Mouse (Mus musculus): Measurements from ENCODE around the gene Krtap10-10. TPM values are rescaled to one million over a fixed set of nuclear protein-coding genes. Genes with fewer than 3 reads are reported as not detected.
"Not testable (repeated sequence)": the region's sequence is repeated elsewhere in the genome, so short reads cannot be mapped to it uniquely, and the experiment has no call there.

Krtap10-10 gene
- not detected for polyA plus RNA-seq (2017; shearing (Covaris generic))

- no peak for ATAC-seq
Measured at GRCm38 (mm10) chr10:77835647-77836046, at the start of gene Krtap10-10. Krtap10-10 (plus strand) TSS chr10:77835947.

GRCm38 (mm10) chr10:77787876-77788275 lies 47.9 kb upstream of the Krtap10-10 start, which contains the start of gene Gm7137:
Gm7137 (minus strand) TSS chr10:77788200.
- ATAC-seq = not testable (repeated sequence)

- no peak for ATAC-seq
Measured at GRCm38 (mm10) chr10:77788621-77789020, 47.1 kb upstream of the Krtap10-10 start.

GRCm38 (mm10) chr10:77794976-77795375 lies 40.8 kb upstream of the Krtap10-10 start, which contains the start of gene Gm9639:
Gm9639 (minus strand) TSS chr10:77795076.
- ATAC-seq = no peak

- no peak for ATAC-seq
Measured at GRCm38 (mm10) chr10:77797677-77798076, 38.1 kb upstream of the Krtap10-10 start.

- not testable (repeated sequence) for ATAC-seq
Measured at GRCm38 (mm10) chr10:77798164-77798920, 37.4 kb upstream of the Krtap10-10 start.

DNA sequence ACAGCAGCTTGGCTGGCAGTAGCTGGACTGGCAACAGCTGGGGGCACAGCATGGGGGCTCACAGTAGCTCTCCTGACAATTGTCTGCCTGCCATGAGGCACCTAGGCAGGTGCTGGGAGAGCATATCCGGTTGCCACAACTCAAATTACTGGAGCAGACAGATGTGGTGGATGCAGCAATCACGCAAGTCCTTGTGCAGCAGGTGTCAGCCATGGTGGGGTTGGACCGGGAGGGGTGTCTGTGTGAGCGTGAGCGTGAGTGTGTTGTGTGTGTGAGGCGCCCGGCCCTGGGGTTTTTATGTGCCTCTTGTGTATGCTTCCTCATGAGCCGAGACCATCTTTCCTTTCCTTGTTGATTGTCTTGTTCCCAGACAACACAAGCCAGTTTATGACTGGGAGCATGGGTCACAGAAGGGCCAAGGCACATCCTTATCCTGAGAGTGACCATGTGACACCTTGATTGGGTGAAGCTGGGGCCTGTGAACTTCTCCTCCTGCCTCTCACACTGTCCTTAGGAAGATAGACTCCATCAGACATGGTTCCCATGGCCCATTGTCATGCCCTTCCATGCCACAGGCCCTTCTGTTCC lies 36.7 kb upstream of the Krtap10-10 start, which contains the start of gene Gm19668:
TSS of gene Gm19668 (minus strand) at position 213 of the 588 bp plus-strand sequence.
- ATAC-seq = no peak

GRCm38 (mm10) chr10:77804095-77804494 lies 31.7 kb upstream of the Krtap10-10 start:
- ATAC-seq = no peak

DNA sequence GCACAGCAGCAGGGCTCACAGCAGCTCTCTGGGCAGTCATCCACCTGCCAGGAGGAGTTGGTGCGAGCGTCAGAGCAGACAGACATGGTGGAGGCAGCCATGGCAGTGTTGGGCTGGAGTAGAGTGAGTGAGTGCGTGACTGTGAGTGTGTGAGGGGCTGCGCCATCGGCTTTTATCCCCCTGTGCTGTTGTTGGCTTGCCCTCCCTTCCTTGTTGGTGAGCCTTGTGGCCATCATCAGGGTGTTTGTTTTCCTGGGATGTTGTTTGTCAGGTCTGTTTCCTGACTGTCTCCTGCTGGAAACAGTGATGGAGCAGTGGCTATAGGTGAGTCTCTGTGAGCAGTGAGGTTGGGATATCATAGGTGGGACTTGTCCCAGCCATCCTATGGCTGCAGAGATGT lies 24.0 kb upstream of the Krtap10-10 start, which contains the start of gene Gm9507:
TSS of gene Gm9507 (minus strand) at position 101 of the 400 bp plus-strand sequence.
- ATAC-seq = no peak

- ATAC-seq = no peak
Measured at GRCm38 (mm10) chr10:77814382-77814781, 21.4 kb upstream of the Krtap10-10 start, which contains the start of gene Gm2696. Gm2696 (plus strand) TSS chr10:77814682.

GRCm38 (mm10) chr10:77815514-77815913 lies 20.2 kb upstream of the Krtap10-10 start:
- no peak for ATAC-seq

DNA sequence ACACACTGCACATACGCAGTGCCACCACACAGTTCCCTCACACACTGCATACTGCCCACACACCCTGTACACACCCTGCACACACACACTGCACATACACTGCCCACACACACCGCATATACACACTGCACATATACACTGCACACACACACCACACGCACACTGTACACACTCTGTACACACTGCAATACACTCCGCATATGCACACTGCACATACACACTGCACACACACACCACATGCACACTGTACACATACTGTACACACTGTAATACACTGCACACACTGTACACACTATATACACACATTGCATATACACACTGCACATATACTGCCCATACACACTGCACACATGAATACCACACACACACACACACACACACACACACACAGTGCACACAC lies 17.2 kb upstream of the Krtap10-10 start:
- ATAC-seq = no peak

GRCm38 (mm10) chr10:77819203-77819602 lies 16.5 kb upstream of the Krtap10-10 start:
- ATAC-seq = no peak

DNA sequence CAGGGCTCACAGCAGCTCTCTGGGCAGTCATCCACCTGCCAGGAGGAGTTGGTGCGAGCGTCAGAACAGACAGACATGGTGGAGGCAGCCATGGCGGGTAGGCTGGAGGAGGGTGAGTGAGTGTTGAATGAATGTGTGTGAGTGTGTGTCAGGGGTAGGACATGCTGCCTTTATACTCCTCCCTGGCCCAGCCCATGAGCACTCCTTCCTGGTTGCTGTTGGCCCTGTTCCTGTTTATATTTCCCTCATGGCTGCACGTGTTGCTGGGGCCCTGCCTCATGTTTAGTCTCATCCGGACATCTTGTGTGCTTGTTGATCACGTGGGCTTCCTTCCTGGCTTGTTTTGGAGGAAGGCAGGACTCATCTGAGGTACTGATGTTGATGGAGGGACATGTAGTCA lies 8.8 kb upstream of the Krtap10-10 start, which contains the start of gene Krtap10-4:
TSS of gene Krtap10-4 (minus strand) at position 145 of the 400 bp plus-strand sequence.
- ATAC-seq = no peak

- ATAC-seq = no peak
Measured at GRCm38 (mm10) chr10:77839006-77839405, 3.3 kb downstream of the Krtap10-10 start.

DNA sequence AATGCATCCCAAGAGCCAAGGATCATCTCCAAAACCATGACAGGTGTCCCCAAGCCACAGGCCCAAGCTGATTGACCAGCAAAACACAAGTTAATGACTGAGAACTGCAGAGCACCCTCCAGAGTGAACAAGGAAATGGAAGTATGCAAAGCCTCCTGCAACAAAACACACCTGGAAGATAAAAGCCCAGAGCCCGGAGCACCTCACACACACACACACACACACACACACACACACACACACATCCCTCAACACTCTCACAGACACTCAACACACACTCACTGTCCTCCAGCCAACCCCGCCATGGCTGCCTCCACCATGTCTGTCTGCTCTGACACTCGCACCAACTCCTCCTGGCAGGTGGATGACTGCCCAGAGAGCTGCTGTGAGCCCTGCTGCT lies 10.8 kb downstream of the Krtap10-10 start, which contains the start of gene Gm36176:
TSS of gene Gm36176 (plus strand) at position 301 of the 400 bp plus-strand sequence.
- no peak for ATAC-seq

GRCm38 (mm10) chr10:77846961-77847360 lies 11.2 kb downstream of the Krtap10-10 start:
- ATAC-seq = no peak

- no peak for ATAC-seq
Measured at GRCm38 (mm10) chr10:77847538-77847937, 11.8 kb downstream of the Krtap10-10 start.

DNA sequence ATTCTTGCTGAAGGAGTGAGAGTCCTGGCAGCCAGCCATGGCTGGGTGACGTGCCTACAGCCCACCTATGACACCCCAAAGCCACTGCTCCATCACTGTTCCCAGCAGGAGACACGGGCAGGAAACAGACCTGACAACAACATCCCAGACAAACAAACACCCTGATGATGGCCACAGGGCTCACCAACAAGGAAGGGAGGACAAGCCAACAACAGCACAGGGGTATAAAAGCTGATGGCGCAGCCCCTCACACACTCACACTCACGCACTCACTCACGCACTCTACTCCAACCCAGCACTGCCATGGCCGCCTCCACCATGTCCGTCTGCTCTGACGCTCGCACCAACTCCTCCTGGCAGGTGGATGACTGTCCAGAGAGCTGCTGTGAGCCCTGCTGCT lies 16.8 kb downstream of the Krtap10-10 start, which contains the start of gene Gm10318:
TSS of gene Gm10318 (plus strand) at position 301 of the 400 bp plus-strand sequence.
- no peak for ATAC-seq

DNA sequence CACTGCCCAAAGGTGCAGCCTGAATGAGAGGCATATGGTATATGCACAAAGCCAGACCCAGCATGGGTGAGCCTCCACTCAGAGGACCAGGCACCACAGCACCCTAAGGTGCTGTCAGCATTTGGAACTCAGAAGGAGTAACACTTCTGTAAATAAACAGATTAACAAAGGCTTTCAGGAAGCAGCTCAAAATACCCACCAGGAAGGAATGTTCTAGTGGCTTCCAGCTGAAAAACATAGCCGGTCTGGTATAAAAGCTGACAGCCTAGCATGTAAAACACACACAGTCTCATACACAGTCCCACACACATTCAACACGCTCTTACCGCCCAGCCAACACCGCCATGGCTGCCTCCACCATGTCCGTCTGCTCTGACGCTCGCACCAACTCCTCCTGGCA lies 25.9 kb downstream of the Krtap10-10 start, which contains the start of gene Gm3285:
TSS of gene Gm3285 (plus strand) at position 301 of the 400 bp plus-strand sequence.
- no peak for ATAC-seq

DNA sequence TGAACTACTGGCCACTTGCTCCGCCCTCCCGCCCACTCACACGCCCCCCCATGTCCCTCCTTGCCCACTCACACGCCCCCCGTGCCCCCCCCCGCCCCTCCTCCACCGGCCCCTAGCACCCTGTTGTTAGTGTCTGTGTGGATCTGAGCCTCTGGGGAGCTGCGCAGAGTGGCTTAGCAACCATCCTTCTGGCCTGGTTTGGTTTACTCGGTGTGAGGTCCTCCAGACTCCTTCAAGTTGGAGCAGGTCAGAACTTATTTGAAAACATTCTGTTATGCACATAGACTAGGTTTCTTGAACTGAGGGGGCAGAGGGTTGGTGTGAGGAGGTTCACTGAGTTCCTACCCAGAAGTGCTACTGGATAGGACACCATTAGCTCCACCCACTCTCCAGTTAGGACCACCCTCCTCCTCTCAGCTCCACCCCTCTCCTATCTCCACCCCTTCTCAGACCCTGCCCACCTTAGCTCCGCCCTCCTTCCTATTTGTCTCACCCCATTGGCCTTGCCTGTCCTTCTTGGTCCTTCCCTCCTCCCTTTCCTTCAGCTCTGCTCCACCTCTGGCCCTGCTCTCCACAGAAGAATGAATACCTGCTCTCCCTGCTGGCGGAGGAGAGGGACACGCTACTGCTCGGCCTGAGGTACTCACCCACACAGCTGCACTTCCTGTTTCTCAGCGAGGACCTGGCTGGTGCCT lies 28.5 kb downstream of the Krtap10-10 start:
- peak; percentile 91 for ATAC-seq

DNA sequence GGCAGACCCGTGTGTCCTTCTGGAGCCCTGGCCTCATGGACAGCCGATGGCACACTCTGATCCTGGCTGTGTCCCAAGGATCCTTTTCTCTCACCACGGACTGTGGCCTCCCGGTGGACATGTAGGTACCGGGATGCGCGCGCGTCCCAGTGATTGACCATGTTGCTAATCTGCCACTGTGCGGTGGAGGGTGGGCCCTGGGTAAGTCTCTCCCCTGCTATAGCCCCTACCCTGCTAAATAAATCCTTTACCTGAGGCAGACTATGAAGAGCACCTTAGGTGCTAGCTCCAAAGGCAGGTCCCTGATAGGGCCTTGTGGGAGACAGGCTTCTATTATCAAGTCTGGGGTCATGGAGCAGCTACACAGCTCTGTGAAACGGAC lies 29.0 kb downstream of the Krtap10-10 start:
- ATAC-seq = peak; percentile 20

GRCm38 (mm10) chr10:77867546-77867945 lies 31.8 kb downstream of the Krtap10-10 start:
- ATAC-seq = no peak

Data from CD4-positive, CD25-positive, alpha-beta regulatory T cell, adult 4 months (primary cell).